Mouse (Mus musculus): Measurements from ENCODE around the gene Ccdc12.

Ccdc12 gene

DNA sequence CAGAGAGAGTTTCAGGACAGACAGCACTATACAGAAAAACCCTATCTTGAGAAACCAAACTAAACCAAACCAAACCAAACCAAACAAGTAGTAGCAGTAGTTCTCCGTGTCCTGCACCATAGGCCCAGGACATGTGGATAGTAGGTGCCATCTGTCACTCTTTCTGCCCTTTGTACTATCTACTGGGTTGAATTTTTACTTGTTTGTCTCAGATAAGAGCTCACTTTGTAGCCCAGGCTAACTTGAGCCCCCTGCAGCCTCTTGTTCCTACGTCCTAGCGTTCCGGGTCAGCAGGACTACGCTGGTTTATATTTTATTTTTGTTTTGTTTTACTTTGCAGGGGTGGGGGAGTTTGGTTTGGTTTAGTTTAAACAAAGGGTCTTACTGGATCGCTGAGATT, 47.6 kb downstream of the Ccdc12 start:
- in situ Hi-C loops (cut with MboI): no loop called here

DNA sequence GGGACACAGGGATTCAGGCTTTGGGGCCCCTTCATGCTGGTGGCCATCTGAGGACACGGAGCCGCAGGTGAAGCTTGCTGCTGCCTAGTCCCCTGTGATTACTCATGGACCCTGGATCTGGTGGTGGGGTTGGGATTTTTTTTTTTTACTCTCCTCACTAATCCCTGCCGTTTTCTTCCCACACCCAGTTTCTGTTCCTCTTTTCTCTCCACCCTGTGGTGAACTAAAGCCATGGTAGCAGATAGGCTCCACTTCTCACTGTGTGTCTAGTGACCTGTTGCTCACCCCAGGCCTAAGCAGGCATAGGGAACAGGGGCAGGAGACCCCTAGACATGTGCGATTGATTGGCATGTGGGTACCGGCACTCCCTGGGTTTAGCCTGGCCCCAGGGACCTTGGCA, 50.5 kb downstream of the Ccdc12 start:
- in situ Hi-C loops (cut with MboI): no loop called here

GRCm38 (mm10) chr9:110709640-110710258, 53.4 kb downstream of the Ccdc12 start:
- in situ Hi-C loops (cut with MboI): no loop called here

DNA sequence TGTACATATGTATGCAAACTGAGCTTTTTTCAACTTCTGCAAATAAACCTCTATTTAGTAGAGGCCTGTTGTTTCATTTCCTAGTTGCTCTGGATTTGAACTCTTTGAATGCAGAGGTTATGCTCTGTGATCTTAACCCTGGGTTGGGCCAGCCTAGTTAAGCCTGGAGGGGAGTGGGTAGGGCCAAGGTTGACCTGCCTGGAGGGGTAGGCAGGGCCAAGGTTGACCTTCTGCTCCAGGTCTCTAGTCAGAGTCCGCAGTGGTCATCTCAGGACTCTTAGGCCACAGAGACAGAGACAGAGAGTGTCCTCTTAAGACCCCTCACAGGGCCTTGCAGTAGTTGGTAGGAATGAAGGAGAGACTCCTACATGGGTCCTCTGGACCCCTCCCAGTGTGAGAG, 55.2 kb downstream of the Ccdc12 start:
- in situ Hi-C loops (cut with MboI): no loop called here

- in situ Hi-C loops (cut with MboI): no loop called here
Observed at GRCm38 (mm10) chr9:110711996-110712395, 55.7 kb downstream of the Ccdc12 start.

DNA sequence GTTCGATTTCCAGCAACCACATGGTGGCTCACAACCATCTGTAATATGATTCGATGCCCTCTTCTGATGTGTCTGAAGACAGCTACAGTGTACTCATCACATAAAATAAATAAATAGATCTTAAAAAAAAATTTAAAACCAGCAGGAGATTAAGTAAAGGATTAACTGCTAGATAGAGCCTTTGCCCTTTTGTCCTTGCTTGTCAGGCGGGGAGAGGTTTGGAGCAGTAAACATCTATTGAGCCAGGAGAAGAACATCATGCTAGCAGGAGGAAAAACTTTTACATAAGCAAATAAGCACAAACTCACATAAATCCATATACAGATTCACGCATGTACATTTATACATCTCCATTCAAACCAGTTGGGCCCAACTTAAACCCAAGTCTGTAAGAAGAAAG, 56.2 kb downstream of the Ccdc12 start:
- in situ Hi-C loops (cut with MboI): no loop called here

- in situ Hi-C loops (cut with MboI): no loop called here
Observed at GRCm38 (mm10) chr9:110713389-110713788, 57.1 kb downstream of the Ccdc12 start.

- in situ Hi-C loops (cut with MboI): loop anchor here (5.0 kb wide), 1 partner anchor 83 kb away; no protein-coding TSS in a partner anchor
Observed at GRCm38 (mm10) chr9:110715426-110715825, 59.1 kb downstream of the Ccdc12 start.

- in situ Hi-C loops (cut with MboI): loop anchor here (5.0 kb wide), 1 partner anchor 84 kb away; no protein-coding TSS in a partner anchor
Observed at GRCm38 (mm10) chr9:110716775-110717174, 60.5 kb downstream of the Ccdc12 start.

DNA sequence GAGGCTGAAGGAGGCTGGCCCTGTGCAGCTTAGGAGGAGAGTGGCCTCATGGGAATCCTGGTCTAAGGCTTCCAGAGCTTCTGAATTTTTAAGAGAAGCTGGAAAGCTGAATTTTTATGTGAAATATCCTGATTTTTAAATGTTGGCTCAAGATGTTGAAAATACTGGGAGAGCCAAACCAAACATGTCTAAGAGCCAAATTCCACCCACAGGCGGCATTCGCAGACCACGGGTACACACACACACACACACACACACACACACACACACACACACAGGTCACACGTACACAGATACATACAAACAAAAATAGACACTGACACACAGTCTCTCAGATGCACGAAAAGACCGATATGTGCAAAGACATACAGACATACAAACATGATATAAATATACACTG, 61.8 kb downstream of the Ccdc12 start:
- in situ Hi-C loops (cut with MboI): loop anchor here (5.0 kb wide), 1 partner anchor 86 kb away; no protein-coding TSS in a partner anchor

DNA sequence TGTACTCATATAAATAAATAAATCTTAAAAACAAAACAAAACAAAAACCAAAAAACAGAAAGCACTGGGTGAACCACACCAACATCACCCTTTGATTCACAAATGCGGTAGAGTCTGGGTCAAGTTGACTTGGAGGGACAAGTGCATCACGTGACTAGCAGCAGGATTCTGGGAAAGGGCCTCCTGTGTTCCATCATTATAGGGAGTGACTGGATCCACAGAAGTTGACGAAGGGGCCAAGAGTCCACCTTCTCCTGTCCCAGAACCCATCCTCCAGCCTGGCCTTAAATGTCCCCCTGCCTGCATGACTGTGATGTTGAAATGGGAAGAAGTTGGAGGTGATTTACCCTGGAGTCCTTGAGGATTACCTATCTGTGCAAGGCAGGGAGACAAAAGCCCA, 62.5 kb downstream of the Ccdc12 start:
- in situ Hi-C loops (cut with MboI): loop anchor here (5.0 kb wide), 1 partner anchor 87 kb away; no protein-coding TSS in a partner anchor

- in situ Hi-C loops (cut with MboI): loop anchor here (5.0 kb wide), 1 partner anchor 88 kb away; no protein-coding TSS in a partner anchor
Observed at GRCm38 (mm10) chr9:110719977-110720376, 63.7 kb downstream of the Ccdc12 start.

DNA sequence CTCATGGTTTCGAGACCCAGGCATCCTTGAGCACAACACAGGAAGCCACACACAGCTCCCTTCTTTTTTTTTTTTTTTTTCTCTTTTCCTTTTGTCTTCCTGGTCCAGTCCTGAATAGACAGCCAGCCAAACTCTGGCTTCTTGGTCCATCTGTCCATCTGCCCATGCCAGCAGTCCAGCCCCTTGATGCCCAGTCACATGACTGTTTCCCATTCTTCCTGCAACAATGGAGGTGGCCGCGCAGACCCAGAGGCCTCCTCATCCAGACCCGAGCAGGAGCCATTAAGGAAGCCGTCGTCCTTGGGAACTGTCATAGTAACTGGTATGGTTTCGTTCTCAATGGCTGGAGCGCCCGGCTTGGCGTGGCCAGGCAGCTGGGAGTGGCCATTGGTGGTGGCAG, 65.8 kb downstream of the Ccdc12 start:
- in situ Hi-C loops (cut with MboI): no loop called here

- in situ Hi-C loops (cut with MboI): no loop called here
Observed at GRCm38 (mm10) chr9:110725721-110726135, 69.4 kb downstream of the Ccdc12 start.

DNA sequence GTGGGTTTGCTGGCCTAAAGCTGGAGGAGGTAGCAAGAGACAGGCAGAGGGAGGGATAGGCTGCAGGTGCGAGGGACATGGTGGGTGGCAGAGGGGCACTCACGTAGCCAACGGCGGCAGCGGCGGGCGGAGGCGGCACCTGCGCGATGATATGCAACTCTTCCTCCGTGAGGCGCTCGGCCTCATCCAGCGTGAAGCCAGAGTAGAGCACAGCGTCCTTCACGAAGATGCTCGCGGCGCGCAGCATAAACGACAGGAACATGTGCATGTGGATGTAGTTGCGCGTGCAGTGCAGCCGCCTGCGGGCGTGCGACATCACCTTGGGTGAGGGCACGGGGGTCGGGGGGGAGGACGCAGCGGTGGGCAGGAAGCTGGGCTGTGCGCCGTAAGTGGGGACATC, 70.6 kb downstream of the Ccdc12 start:
- in situ Hi-C loops (cut with MboI): no loop called here

DNA sequence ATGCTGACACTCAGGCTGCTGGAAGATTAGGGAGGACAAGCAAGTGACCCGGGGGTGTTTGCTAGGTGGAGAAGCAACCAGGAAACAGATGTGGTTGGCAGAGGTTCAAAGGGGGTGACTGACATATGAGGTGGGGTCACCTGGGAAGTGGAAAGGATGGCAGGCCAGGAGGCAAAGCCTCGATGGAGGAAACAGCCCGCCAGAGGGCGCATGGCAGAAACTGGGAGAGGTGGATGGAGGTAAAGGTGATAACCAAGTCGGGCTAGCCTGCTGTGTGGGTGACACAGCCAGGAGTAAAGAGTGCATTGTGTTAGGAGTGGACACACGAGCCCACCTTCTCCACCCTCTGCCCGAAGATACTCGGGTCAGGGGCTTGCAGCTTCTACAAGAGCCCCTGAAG, 73.5 kb downstream of the Ccdc12 start:
- in situ Hi-C loops (cut with MboI): no loop called here

DNA sequence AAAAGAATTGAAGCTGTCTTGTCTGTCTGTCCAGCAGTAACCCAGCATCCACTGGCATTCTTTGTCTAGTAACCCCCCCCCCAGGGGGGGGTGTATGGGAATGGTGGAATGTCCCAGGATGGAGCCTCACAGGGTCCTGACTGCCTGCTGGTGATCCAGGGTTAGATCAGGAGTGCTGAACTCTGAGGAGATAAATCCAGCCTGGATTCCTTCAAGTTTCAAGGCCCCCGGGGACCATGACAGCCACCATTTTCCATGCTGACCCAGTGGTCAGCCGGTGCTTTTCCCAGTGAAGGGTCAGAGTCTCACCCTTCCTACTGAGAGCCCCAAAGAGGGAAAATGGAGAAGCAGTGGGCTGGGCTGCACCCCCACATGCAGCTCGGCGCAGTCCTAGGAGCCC, 75.6 kb downstream of the Ccdc12 start:
- in situ Hi-C loops (cut with MboI): no loop called here

DNA sequence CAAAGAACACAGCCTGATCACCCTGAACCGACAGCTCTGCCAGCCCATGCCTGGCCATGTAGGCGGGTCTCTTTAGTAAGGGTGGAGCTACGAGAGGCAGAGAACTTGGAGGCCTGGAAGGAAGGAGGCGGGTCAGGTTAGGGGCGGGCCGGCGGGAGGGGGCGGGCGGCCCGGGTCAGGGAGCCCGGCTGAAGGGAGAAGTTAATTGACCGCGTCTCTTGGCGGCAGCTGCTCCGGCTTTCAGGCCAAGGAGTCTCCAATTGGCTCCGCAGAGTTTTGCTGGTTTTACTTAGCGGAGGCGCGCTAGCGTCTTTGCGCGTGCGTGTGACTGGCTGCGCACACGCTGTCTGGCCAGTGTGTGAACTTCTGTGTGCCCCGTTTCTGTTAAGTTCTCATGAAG, 76.3 kb downstream of the Ccdc12 start:
- in situ Hi-C loops (cut with MboI): no loop called here

DNA sequence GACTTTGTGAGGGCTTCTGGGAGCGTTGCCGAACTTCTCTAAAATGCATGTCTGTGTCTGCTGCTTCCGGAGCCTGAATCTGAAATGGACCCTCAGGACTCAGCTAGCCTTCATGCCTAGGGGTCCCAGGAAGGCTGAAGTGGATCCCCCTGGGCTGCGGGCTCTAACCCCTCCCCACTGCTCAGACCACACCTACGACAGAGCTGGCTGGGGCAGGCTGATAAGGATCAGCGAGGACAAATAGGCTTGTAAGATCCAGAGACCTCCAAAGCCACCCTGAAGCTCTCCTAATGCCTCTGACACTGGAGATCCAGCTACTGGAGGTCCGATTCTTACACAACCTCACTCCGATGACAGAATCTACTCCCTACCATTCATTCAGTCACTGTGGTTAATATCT, 76.8 kb downstream of the Ccdc12 start:
- in situ Hi-C loops (cut with MboI): no loop called here

DNA sequence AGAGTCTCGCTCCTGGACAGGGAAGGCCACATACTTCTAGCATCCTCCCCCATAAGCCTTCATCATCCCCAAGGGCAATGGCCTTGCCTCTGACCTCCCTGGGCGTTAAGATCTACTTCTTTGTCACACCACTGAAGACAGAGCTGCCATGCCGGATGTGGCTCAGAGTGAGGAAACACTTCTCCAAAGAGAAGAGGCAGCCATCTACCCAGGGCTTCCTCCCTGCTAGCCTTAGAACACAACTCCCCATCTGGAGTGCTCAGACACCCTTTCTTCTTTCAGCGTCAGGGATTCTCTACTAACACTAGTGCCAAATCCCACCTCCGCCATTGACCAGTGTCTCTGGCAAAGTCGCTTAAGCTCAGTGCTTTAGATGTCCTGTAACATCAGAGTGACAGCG, 77.9 kb downstream of the Ccdc12 start:
- in situ Hi-C loops (cut with MboI): no loop called here

DNA sequence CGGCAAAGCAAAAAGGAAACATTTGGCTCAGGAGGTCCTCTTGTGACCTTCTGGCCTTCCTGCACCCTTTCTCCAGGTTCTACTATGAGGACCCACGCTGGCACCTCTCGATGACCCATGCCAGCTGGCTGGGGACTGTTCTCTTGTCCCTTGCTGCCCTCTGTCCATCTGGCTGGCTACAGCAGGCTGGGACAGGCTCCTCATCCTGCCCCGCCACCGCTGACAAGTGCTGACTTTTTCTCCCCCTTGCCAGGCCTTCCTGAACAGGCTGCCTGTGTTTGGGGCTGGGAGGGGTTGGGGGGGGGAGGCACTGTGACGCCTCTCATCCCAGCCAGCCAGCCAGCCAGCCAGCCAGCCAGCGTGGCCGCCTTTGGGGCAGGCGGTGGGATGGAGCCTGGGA, 80.1 kb downstream of the Ccdc12 start:
- in situ Hi-C loops (cut with MboI): no loop called here

GRCm38 (mm10) chr9:110738054-110738453, 81.8 kb downstream of the Ccdc12 start:
- in situ Hi-C loops (cut with MboI): no loop called here

GRCm38 (mm10) chr9:110739961-110740360, 83.7 kb downstream of the Ccdc12 start:
- in situ Hi-C loops (cut with MboI): no loop called here

- in situ Hi-C loops (cut with MboI): no loop called here
Observed at GRCm38 (mm10) chr9:110741711-110742294, 85.5 kb downstream of the Ccdc12 start, which contains the start of gene Myl3. Gene Myl3, plus strand, starts transcription at chr9:110741861.
